Mouse (Mus musculus) hindbrain, postnatal 0 days (tissue): ENCODE measurements at regions not wholly inside any gene's neighbourhood (a gene's known extent, or its start where the extent isn't known, plus 50 kb on each side); places are given as distances from the start of the nearest gene placed in this dataset.

Source experiments
- ATAC-seq: fragments of 200-750 bp; cut with Nextera tagmentation; 2 replicates; pipeline ENCODE4 v1.8.0; 2017; ENCODE audit warnings: mild to moderate bottlenecking, moderate TSS enrichment, moderate library complexity
- DNase-seq: peaks from one replicate; pipeline ENCODE4 v3.0.0-alpha.2; 2015; ENCODE audit warnings: low spot score
- H3K27ac ChIP-seq: fragments of 300-500 bp; sonication (generic); 2 replicates; pipeline ENCODE4 v1.5.1; 2014; ENCODE audit warnings: mild to moderate bottlenecking
- H3K27me3 ChIP-seq: fragments of 300-500 bp; sonication (generic); 2 replicates; pipeline ENCODE4 v1.6.1; 2014; ENCODE audit warnings: low read length, mixed read lengths; ENCODE audit not compliant: insufficient read depth
- H3K36me3 ChIP-seq: fragments of 300-500 bp; sonication (generic); 2 replicates; pipeline ENCODE4 v1.6.1; 2014; ENCODE audit warnings: low read length, mixed read lengths; ENCODE audit not compliant: insufficient read depth
- H3K4me1 ChIP-seq: fragments of 300-500 bp; sonication (generic); 2 replicates; pipeline ENCODE4 v1.6.1; 2014; ENCODE audit warnings: antibody characterized with exemption, low read length, mixed read lengths; ENCODE audit not compliant: insufficient read depth
- H3K4me2 ChIP-seq: fragments of 300-500 bp; sonication (generic); 2 replicates; pipeline ENCODE4 v1.6.1; 2014; ENCODE audit warnings: low read depth, mild to moderate bottlenecking, low read length, moderate library complexity, mixed read lengths
- H3K4me3 ChIP-seq: fragments of 300-500 bp; sonication (generic); 2 replicates; pipeline ENCODE4 v1.5.1; 2014; ENCODE audit warnings: low read length
- H3K9ac ChIP-seq: fragments of 300-500 bp; sonication (generic); replicated peaks from 2 replicates; pipeline ENCODE4 v1.6.1; 2014; ENCODE audit warnings: mild to moderate bottlenecking, low read length, moderate library complexity, mixed read lengths
- H3K9me3 ChIP-seq: fragments of 300-500 bp; sonication (generic); 2 replicates; pipeline ENCODE4 v1.6.1; 2016; ENCODE audit warnings: low read length, mixed read lengths
- CTCF ChIP-seq: IDR thresholded peaks from 2 replicates; pipeline ENCODE4 v1.5.1; 2016; ENCODE audit warnings: antibody characterized with exemption, control low read depth, low read depth
- WGBS: fragments of 180-500 bp; shearing (Covaris S2); extraction: QIAGEN DNeasy Blood & Tissue Kit; methylation state at CpG from one replicate; pipeline ENCODE4 v1.1.7; 2014; 5-methylcytosine and 5-hydroxymethylcytosine counted together

- Histone ChIP-seq H3K27me3 (no peaks in the 10 kb centered on the region), H3K4me2 (no peak overlapping the region), H3K9ac (no peak overlapping the region), H3K9me3 (no peaks in the 10 kb centered on the region), H3K36me3 (no peaks in the 10 kb centered on the region), H3K4me3 (no peak overlapping the region), H3K4me1 (no peaks in the 10 kb centered on the region), H3K27ac (no peak overlapping the region)
- DNase-seq (peak; percentile 70), ATAC-seq (peak; percentile 74; the same call in 1 of the 2 replicates)
- WGBS: 42% methylated on average over 5 of the region's 5 CpGs
- TF ChIP-seq CTCF: no peak
Observed at GRCm38 (mm10) chr5:97300861-97301260, 91.3 kb downstream of the Naa11 start.

DNA sequence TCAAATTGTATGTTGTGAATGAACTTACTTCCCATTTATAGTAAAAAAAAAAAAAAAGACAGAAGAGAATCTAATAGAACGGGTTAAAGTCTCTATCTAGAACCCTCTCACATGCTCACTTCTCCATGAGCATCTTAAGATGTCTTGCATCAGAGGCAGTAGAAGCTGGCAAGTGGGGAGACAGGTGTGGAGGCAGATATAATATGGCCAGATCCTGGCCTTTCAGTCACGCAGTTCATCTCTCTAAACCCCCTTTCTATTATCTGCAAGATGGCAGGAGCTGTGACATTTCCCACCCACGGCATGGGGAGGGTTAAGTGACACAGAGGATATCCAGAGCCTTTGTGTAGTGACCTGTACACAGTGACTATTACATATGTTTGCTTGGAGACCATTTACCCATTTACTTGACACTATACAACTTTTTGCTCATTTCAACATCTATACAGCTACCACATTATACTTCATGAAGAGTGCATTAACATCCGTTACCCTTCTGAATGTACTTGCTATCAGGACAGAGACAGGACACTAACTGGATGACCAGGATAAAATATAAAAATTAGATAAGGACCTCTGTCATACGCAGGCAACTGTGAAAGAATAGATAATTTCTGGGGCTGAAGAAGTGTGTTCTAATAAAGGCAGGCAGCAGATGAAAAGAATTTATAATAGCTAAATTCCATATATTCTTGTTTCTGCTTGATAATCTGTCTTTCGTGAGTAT is 91.9 kb downstream of the Naa11 start:
- Histone ChIP-seq H3K4me3 (no peak overlapping the region), H3K9ac (no peak overlapping the region), H3K4me2 (no peak overlapping the region), H3K9me3 (no peaks in the 10 kb centered on the region), H3K27me3 (no peaks in the 10 kb centered on the region), H3K36me3 (no peaks in the 10 kb centered on the region), H3K4me1 (no peaks in the 10 kb centered on the region), H3K27ac (no peak overlapping the region)
- no peak for DNase-seq
- TF ChIP-seq CTCF: no peak
- WGBS: 66% methylated on average over 6 of the region's 6 CpGs
- no peak for ATAC-seq

DNA sequence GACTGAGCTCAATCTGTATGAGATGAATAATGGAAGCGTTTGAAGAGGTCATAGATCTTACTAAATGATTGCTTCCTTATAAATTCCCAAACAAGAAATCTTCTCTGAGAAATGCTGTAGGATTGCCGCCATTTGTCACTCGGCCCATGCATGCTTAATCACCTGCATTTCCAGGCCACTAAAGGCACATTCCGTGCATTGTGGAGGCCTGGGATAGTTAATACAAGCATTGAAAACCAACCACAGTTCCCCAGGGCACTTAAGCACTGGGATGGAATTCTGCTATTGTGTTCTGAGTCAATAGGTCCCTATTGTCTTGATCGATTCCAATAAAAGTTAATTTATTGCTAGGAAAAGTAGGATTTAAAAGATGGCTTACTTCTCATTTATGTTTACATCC is 92.5 kb downstream of the Naa11 start:
- no peak overlapping the region for H3K4me3 ChIP-seq
- H3K9me3 ChIP-seq: no peaks in the 10 kb centered on the region
- no peaks in the 10 kb centered on the region for H3K4me1 ChIP-seq
- DNase-seq (no peak), ATAC-seq (no peak)
- 45% methylated on average over 5 of the region's 5 CpGs for whole genome bisulfite sequencing
- no peak overlapping the region for H3K27ac ChIP-seq
- no peaks in the 10 kb centered on the region for H3K36me3 ChIP-seq
- H3K4me2 ChIP-seq: no peak overlapping the region
- H3K27me3 ChIP-seq: no peaks in the 10 kb centered on the region
- no peak for TF ChIP-seq CTCF
- H3K9ac ChIP-seq: no peak overlapping the region

- H3K9me3 ChIP-seq: no peaks in the 10 kb centered on the region
- H3K27ac ChIP-seq: no peak overlapping the region
- H3K4me3 ChIP-seq: no peak overlapping the region
- H3K9ac ChIP-seq: no peak overlapping the region
- ATAC-seq (no peak), DNase-seq (no peak)
- no peak overlapping the region for H3K4me2 ChIP-seq
- H3K4me1 ChIP-seq: no peaks in the 10 kb centered on the region
- no peaks in the 10 kb centered on the region for H3K36me3 ChIP-seq
- no peak for TF ChIP-seq CTCF
- no peaks in the 10 kb centered on the region for H3K27me3 ChIP-seq
- WGBS: 75% methylated on average over 3 of the region's 3 CpGs
Observed at GRCm38 (mm10) chr5:97296213-97296612, 96.0 kb downstream of the Naa11 start.

DNA sequence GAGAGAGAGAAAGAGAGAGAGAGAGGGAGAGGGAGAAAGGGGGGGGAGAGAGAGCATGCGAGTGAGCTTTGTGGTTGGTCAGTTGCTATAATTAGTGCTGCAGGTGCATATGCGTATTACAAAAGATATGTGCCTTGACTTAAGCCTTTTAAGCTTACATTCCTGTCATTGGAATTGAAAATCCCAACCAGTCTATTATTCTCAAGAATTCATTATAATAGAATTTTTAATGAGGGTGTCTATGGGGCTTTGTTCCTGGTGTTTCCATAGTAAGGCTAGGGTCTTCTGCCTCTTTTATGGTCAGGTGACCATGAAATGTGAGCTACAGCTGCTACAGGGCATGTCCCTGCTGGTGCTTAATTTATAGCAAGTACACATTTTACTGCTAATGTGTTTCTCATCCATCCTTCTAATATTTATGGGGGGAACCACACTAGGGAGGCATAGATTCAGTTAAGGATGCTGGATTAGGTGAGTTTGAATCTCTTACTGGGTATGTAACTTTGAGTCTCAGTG is 102.0 kb downstream of the Naa11 start:
- Histone ChIP-seq H3K27me3 (no peaks in the 10 kb centered on the region), H3K9ac (no peak overlapping the region), H3K4me2 (no peak overlapping the region), H3K4me1 (no peaks in the 10 kb centered on the region), H3K36me3 (no peaks in the 10 kb centered on the region), H3K4me3 (no peak overlapping the region), H3K9me3 (no peaks in the 10 kb centered on the region), H3K27ac (no peak overlapping the region)
- ATAC-seq: no peak
- no peak for TF ChIP-seq CTCF
- 30% methylated on average over 2 of the region's 2 CpGs for WGBS
- DNase-seq: no peak

DNA sequence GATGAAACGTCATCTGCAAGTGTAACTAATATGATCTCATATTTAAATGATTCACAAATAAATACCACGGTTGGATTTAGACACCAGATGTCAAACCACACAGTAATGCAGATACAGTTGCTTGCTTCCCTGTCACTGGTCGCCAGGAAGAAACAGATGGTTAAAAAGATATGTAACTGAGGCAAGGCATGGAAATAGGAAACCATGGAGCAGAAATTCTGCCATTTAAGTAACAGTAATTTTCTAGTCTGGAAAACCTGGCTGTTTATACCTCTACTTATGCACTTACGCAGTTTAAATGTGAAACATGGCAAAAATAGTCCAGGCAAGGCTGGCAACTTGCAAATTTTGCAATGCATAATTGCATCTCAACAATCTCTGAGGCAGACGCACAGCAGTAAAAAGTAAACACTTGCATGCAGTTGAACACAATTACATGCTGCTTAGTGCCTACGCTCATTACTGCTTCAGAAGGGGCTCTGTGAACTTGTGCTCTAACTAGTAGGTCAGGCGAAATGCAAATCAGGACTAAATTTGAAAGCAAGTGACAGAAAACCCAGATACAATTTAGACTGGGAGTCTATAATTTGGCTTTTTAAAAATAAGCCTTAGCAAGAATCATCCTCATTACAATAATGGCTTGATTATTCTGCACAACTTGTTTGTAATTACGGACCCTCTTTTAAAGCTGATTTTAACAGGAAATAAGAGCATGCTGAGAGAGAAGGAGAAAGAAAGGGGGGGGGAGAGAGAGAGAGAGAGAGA is 102.6 kb downstream of the Naa11 start:
- Histone ChIP-seq H3K36me3 (no peaks in the 10 kb centered on the region), H3K4me2 (no peak overlapping the region), H3K27me3 (no peaks in the 10 kb centered on the region), H3K4me1 (no peaks in the 10 kb centered on the region), H3K4me3 (no peak overlapping the region), H3K9ac (no peak overlapping the region), H3K9me3 (no peaks in the 10 kb centered on the region), H3K27ac (no peak overlapping the region)
- WGBS: 42% methylated on average over 8 of the region's 8 CpGs
- no peak for DNase-seq
- no peak for TF ChIP-seq CTCF
- no peak for ATAC-seq

DNA sequence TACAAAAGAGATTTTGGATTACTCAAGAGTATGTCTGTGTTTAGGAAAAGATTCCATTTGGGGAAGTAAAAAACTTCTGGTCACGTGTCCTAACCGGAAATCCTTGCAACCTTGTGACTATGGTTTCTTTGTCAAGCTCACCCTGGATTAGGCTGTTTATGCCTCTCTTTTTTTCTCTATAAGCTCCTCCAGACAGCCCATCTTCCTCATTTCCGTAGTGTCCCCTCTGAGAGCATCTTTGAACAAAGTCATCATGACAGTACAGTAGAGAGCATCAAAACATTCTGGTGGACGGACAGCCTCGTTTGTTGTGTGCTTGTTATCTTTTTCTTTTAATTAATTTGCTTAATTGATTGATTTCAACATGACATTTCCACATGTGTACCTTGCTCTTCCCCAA is 112.7 kb downstream of the Naa11 start:
- ATAC-seq (no peak), DNase-seq (no peak)
- H3K27me3 ChIP-seq: no peaks in the 10 kb centered on the region
- no peak overlapping the region for H3K9ac ChIP-seq
- H3K36me3 ChIP-seq: no peaks in the 10 kb centered on the region
- no peaks in the 10 kb centered on the region for H3K9me3 ChIP-seq
- H3K27ac ChIP-seq: no peak overlapping the region
- no peaks in the 10 kb centered on the region for H3K4me1 ChIP-seq
- H3K4me2 ChIP-seq: no peak overlapping the region
- WGBS: 83% methylated on average over 5 of the region's 5 CpGs
- TF ChIP-seq CTCF: no peak
- H3K4me3 ChIP-seq: no peak overlapping the region
